Mouse (Mus musculus) hindbrain, embryonic 11.5 days (tissue): ENCODE results near the gene Gm14295. TPM values are rescaled to one million over a fixed set of nuclear protein-coding genes. Genes with fewer than 3 reads are reported as not detected.
"Not testable (repeated sequence)": the region's sequence is repeated elsewhere in the genome, so short reads cannot be mapped to it uniquely, and the experiment has no call there.

Experiments
- ATAC-seq: fragments of 200-750 bp; cut with Nextera tagmentation; 2 replicates; pipeline ENCODE4 v1.8.0; 2017; ENCODE audit warnings: mild to moderate bottlenecking, moderate TSS enrichment, moderate library complexity; ENCODE audit not compliant: low FRiP score
- DNase-seq: peaks from one replicate; pipeline ENCODE4 v3.0.0-alpha.2; 2015; ENCODE audit warnings: low spot score
- H3K27ac ChIP-seq: fragments of 300-500 bp; sonication (generic); 2 replicates; pipeline ENCODE4 v1.5.1; 2014; ENCODE audit warnings: mild to moderate bottlenecking, low read depth, low read length
- H3K27me3 ChIP-seq: fragments of 300-500 bp; sonication (generic); 2 replicates; pipeline ENCODE4 v1.6.1; 2014; ENCODE audit warnings: mild to moderate bottlenecking, low read length, moderate library complexity, mixed read lengths; ENCODE audit not compliant: control insufficient read depth, insufficient read depth
- H3K36me3 ChIP-seq: fragments of 300-500 bp; sonication (generic); 2 replicates; pipeline ENCODE4 v1.6.1; 2014; ENCODE audit warnings: mild to moderate bottlenecking, low read length, moderate library complexity, mixed read lengths; ENCODE audit not compliant: control insufficient read depth, insufficient read depth
- H3K4me1 ChIP-seq: fragments of 300-500 bp; sonication (generic); replicated peaks from 2 replicates; pipeline ENCODE4 v1.6.1; 2014; ENCODE audit warnings: low read length, mixed read lengths; ENCODE audit not compliant: control insufficient read depth, insufficient read depth
- H3K4me2 ChIP-seq: fragments of 300-500 bp; sonication (generic); replicated peaks from 2 replicates; pipeline ENCODE4 v1.6.1; 2014; ENCODE audit warnings: mild to moderate bottlenecking, low read depth, low read length
- H3K4me3 ChIP-seq: fragments of 300-500 bp; sonication (generic); 2 replicates; pipeline ENCODE4 v1.5.1; 2014; ENCODE audit warnings: low read depth, low read length
- H3K9ac ChIP-seq: fragments of 300-500 bp; sonication (generic); 2 replicates; pipeline ENCODE4 v1.6.1; 2014; ENCODE audit warnings: low read depth, low read length
- H3K9me3 ChIP-seq: fragments of 300-500 bp; sonication (generic); 2 replicates; pipeline ENCODE4 v1.6.1; 2016; ENCODE audit warnings: low read length; ENCODE audit not compliant: control insufficient read depth
- WGBS: fragments of 180-500 bp; shearing (Covaris S2); extraction: QIAGEN DNeasy Blood & Tissue Kit; methylation state at CpG from one replicate; pipeline ENCODE4 v1.1.7; 2014; 5-methylcytosine and 5-hydroxymethylcytosine counted together
- polyA plus RNA-seq: library from polyadenylated mRNA; unstranded; fragments of >200 nt; fragmentation: Nextera tagmentation; extraction: Ambion mirVana; gene quantifications from 2 replicates; pipeline ENCODE4 v1.2.1, GENCODE M21; 2014

The Gm14295 gene
- polyA plus RNA-seq: 10.2 and 10.9 TPM in 2 replicates

- H3K4me3 ChIP-seq: peak within 1 kb of the TSS; percentile 34
- not testable (repeated sequence) for H3K4me1 ChIP-seq, H3K9ac ChIP-seq, H3K9me3 ChIP-seq, ATAC-seq, H3K36me3 ChIP-seq, H3K4me2 ChIP-seq, H3K27me3 ChIP-seq, DNase-seq, H3K27ac ChIP-seq
- no CpG with 5 or more reads among the region's 6 CpGs for WGBS
Observed at GRCm38 (mm10) chr2:176798312-176798711, at the start of gene Gm14295. Gene Gm14295, plus strand, starts transcription at chr2:176798612.

DNA sequence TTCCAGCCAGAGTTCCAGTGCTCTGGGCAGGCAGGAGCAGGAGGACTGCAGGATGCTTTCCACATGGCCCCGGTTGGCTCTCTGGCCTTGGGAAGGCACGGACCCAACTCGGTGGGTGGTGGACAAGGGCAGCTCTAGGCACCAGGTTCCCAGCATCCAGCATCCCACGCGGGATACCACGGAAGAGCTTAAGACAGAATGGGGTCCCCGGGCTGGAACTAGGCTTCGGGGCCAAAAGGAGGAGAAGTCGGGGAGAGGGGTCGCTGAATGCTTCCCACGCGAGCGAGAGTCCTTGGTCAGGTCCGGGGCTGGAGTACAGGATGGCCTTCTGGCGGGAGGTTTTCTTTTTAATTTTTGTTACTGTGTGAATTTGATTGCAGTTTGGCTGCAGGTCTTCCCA, 373 bp downstream of the Gm14295 start:
- not testable (repeated sequence) for H3K9ac ChIP-seq, H3K4me1 ChIP-seq, H3K36me3 ChIP-seq, H3K4me2 ChIP-seq, ATAC-seq, H3K27me3 ChIP-seq, H3K9me3 ChIP-seq, H3K27ac ChIP-seq
- H3K4me3 ChIP-seq: peak overlapping the region; percentile 34
- peak; percentile 0 for DNase-seq
- WGBS: 15% methylated on average over 11 of the region's 15 CpGs

DNA sequence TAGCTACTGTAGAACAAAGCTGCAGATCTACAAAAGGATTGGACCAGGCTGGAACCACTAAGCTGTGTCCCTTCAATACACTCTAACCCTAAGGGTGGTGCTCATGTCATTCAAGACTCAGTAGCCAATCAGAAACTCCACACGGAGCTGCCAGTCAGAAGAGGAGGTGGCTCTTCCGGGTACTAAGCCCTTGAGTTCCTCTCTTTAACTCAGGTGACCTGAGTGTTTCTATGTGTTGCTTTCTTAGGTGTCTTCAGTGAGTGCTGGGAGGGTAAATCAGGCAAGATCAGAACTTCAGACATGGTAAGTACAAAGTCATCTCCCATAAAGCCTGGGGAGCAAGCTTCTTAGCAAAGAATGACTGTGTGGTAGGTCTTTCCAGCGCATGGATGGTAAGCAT, 32.4 kb downstream of the Gm14295 start, which contains the start of gene Gm14408:
TSS of gene Gm14408 (plus strand) at position 301 of the 400 bp plus-strand sequence.
- not testable (repeated sequence) for H3K9ac ChIP-seq, H3K27me3 ChIP-seq, H3K36me3 ChIP-seq, H3K4me2 ChIP-seq, H3K4me1 ChIP-seq, H3K27ac ChIP-seq, ATAC-seq, DNase-seq, H3K4me3 ChIP-seq, H3K9me3 ChIP-seq
- 69% methylated on average over 1 of the region's 3 CpGs for WGBS

Other genes with a start within 250 kb of the Gm14295 start
- gene Gm14308, start 162.3 kb upstream of the Gm14295 start, polyA plus RNA-seq: 14.2 and 27.4 TPM in 2 replicates
- 8.9 and 10.6 TPM in 2 replicates for gene Zfp973, start 128.1 kb upstream of the Gm14295 start, polyA plus RNA-seq
- gene Gm14305, start 90.3 kb upstream of the Gm14295 start, polyA plus RNA-seq: 34.0 and 36.0 TPM in 2 replicates
- gene Gm14408, start 32.5 kb downstream of the Gm14295 start, polyA plus RNA-seq: not detected in 2 replicates
- 10.6 and 12.9 TPM in 2 replicates for gene Gm14296, start 129.2 kb downstream of the Gm14295 start, polyA plus RNA-seq
- 9.6 and 11.8 TPM in 2 replicates for gene Gm14419, start 202.3 kb downstream of the Gm14295 start, polyA plus RNA-seq